Mouse (Mus musculus) midbrain, embryonic 13.5 days (tissue): ENCODE measurements around the gene Gtf2f1. TPM values are rescaled to one million over a fixed set of nuclear protein-coding genes. Genes with fewer than 3 reads are reported as not detected.
"Not testable (repeated sequence)": the region's sequence is repeated elsewhere in the genome, so short reads cannot be mapped to it uniquely, and the experiment has no call there.

Source experiments
- ATAC-seq: fragments of 200-750 bp; cut with Nextera tagmentation; 2 replicates; pipeline ENCODE4 v1.8.0; 2017; ENCODE audit warnings: mild to moderate bottlenecking, moderate TSS enrichment, moderate library complexity
- H3K27ac ChIP-seq: fragments of 300-500 bp; sonication (generic); 2 replicates; pipeline ENCODE4 v1.5.1; 2015; ENCODE audit warnings: inconsistent platforms, mild to moderate bottlenecking, moderate library complexity
- H3K27me3 ChIP-seq: fragments of 300-500 bp; sonication (generic); 2 replicates; pipeline ENCODE4 v1.6.1; 2015; ENCODE audit warnings: mild to moderate bottlenecking, inconsistent platforms
- H3K36me3 ChIP-seq: fragments of 300-500 bp; sonication (generic); 2 replicates; pipeline ENCODE4 v1.6.1; 2015; ENCODE audit warnings: mild to moderate bottlenecking, inconsistent platforms
- H3K4me1 ChIP-seq: fragments of 300-500 bp; sonication (generic); replicated peaks from 2 replicates; pipeline ENCODE4 v1.6.1; 2015; ENCODE audit warnings: inconsistent platforms
- H3K4me2 ChIP-seq: fragments of 300-500 bp; sonication (generic); replicated peaks from 2 replicates; pipeline ENCODE4 v1.6.1; 2015; ENCODE audit warnings: moderate library complexity, mild to moderate bottlenecking, inconsistent platforms
- H3K4me3 ChIP-seq: fragments of 300-500 bp; sonication (generic); replicated peaks from 2 replicates; pipeline ENCODE4 v1.5.1; 2015; ENCODE audit warnings: mild to moderate bottlenecking, inconsistent platforms
- H3K9ac ChIP-seq: fragments of 300-500 bp; sonication (generic); replicated peaks from 2 replicates; pipeline ENCODE4 v1.6.1; 2015; ENCODE audit warnings: mild to moderate bottlenecking, inconsistent platforms
- H3K9me3 ChIP-seq: fragments of 300-500 bp; sonication (generic); 2 replicates; pipeline ENCODE4 v1.6.1; 2016; ENCODE audit warnings: mild to moderate bottlenecking, inconsistent platforms
- WGBS: fragments of 180-500 bp; shearing (Covaris S2); methylation state at CpG from one replicate; pipeline ENCODE4 v1.1.7; 2015; 5-methylcytosine and 5-hydroxymethylcytosine counted together
- polyA plus RNA-seq: library from polyadenylated mRNA; unstranded; fragments of >200 nt; fragmentation: Nextera tagmentation; extraction: Ambion mirVana; gene quantifications from 2 replicates; pipeline ENCODE4 v1.2.1, GENCODE M21; 2015

The Gtf2f1 gene
- 68.0 and 74.8 TPM in 2 replicates for polyA plus RNA-seq

- Histone ChIP-seq H3K9ac (peak within 1 kb of the TSS; percentile 78), H3K36me3 (peaks cover 30% of the 10 kb centered on the region), H3K4me2 (peak within 1 kb of the TSS; percentile 86), H3K27me3 (no peaks in the 10 kb centered on the region), H3K27ac (peak within 1 kb of the TSS; percentile 95), H3K4me3 (peak within 1 kb of the TSS; percentile 66), H3K9me3 (no peaks in the 10 kb centered on the region), H3K4me1 (peaks cover 23% of the 10 kb centered on the region)
- WGBS: under 1% methylated on average over 51 of the region's 51 CpGs
- ATAC-seq: peak; percentile 92
These were observed at the start of gene Gtf2f1, which contains the start of gene Gm17949 for GRCm38 (mm10) chr17:57011236-57012141. Gene Gtf2f1, minus strand, starts transcription at chr17:57011288. Gene Gm17949, plus strand, starts transcription at chr17:57011469.

DNA sequence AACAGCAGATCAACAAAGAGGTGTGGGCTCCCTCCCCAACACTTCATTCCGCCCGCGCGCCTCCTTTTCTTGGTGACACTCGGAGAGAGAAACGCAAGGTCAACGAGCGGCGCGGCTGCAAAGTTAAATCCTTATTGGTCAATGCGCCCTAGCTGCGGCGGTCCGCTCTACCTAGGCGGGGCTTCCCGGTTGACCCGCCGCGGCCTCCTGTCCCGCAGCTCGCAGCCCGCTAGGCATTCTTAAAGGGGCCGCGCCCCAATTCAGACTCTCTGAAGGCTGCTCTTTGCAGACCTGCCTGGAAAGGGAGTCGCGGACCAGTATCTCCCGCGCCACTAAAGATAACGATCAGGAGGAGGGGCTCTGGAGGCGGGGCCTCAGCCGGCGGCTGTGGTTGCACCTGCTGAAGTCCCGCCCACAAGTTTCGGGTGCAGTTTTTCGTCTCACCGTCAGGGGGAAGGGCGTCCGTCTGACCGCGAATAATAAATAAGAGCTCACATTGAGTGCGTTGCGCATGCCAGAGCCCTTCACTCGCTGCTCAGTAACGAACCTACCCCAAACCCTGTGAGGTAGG is 49.2 kb upstream of the Gtf2f1 start:
- Histone ChIP-seq H3K9ac (peak overlapping the region; percentile 85), H3K27ac (peak overlapping the region; percentile 85), H3K4me2 (peak overlapping the region; percentile 74), H3K36me3 (peaks cover 20% of the 10 kb centered on the region), H3K4me1 (peaks cover 29% of the 10 kb centered on the region), H3K9me3 (no peaks in the 10 kb centered on the region), H3K4me3 (peak overlapping the region; percentile 89), H3K27me3 (peaks cover 41% of the 10 kb centered on the region)
- ATAC-seq: peak; percentile 90
- WGBS: 2% methylated on average over 43 of the region's 44 CpGs

DNA sequence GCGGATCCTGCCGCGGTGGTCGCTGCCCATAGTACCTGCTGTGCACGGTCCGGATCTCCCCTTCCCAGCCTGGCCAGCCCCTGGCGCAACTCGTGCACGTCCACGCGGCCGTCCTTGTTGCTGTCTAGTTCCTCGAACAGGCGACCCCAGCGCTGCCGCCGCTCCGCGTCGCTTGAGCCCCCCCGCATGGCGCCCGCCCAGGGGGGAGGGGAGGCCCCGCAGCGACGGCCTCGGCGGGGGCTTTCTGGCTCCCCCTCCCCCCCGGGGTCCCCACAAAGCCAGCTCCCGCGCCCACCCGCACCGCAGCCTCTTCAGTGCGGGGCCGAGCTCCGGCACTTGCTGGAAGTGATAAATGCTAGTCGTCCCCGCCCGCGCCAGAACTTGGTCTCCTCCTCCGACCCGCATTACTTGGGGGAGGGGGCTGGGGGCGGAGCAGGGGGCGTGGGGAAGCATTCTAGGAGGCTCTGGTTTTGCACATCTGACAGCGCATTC is 48.4 kb upstream of the Gtf2f1 start, which contains the start of gene Slc25a23:
Slc25a23 (minus strand) TSS at position 378 of the 492 bp plus-strand sequence.
- peak within 1 kb of the TSS; percentile 74 for H3K4me2 ChIP-seq
- H3K27ac ChIP-seq: peak within 1 kb of the TSS; percentile 85
- H3K4me1 ChIP-seq: peaks cover 29% of the 10 kb centered on the region
- H3K4me3 ChIP-seq: peak within 1 kb of the TSS; percentile 89
- peak; percentile 74 for ATAC-seq
- H3K9ac ChIP-seq: peak within 1 kb of the TSS; percentile 85
- H3K27me3 ChIP-seq: peaks cover 34% of the 10 kb centered on the region
- H3K36me3 ChIP-seq: peaks cover 27% of the 10 kb centered on the region
- under 1% methylated on average over 38 of the region's 45 CpGs for WGBS
- H3K9me3 ChIP-seq: no peaks in the 10 kb centered on the region

GRCm38 (mm10) chr17:57058891-57059485 is 47.9 kb upstream of the Gtf2f1 start, which contains the start of gene Crb3:
Gene Crb3, plus strand, starts transcription at chr17:57059105.
- peak; percentile 28 for ATAC-seq
- H3K4me1 ChIP-seq: peaks cover 29% of the 10 kb centered on the region
- H3K36me3 ChIP-seq: peaks cover 33% of the 10 kb centered on the region
- 1% methylated on average over 20 of the region's 22 CpGs for WGBS
- H3K9me3 ChIP-seq: no peaks in the 10 kb centered on the region
- H3K9ac ChIP-seq: peak within 1 kb of the TSS; percentile 85
- peak within 1 kb of the TSS; percentile 74 for H3K4me2 ChIP-seq
- peak within 1 kb of the TSS; percentile 85 for H3K27ac ChIP-seq
- H3K4me3 ChIP-seq: peak within 1 kb of the TSS; percentile 89
- H3K27me3 ChIP-seq: peaks cover 29% of the 10 kb centered on the region

DNA sequence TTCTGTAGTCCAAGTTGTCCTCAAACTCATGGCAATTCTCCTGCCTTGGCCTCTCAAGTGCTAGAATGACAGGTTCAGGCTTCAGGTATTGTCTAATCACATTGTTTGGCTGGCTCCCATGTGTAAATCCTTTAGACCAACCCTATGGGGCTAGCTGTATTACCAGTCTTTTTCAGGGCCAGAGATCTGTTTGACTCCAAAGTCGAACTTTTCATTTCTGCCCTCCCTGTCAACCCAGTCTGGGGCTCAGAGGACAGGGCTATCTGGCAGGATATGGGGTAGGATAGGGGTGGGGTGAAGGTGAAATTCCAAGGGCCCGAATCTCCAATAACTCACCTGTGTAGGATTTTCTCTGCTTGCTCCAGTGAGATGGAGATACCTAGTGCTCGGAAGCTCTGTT is 45.2 kb upstream of the Gtf2f1 start:
- H3K4me2 ChIP-seq: no peak overlapping the region
- H3K27ac ChIP-seq: no peak overlapping the region
- H3K27me3 ChIP-seq: peaks cover 4% of the 10 kb centered on the region
- peaks cover 60% of the 10 kb centered on the region for H3K36me3 ChIP-seq
- WGBS: 88% methylated on average over 3 of the region's 3 CpGs
- H3K4me3 ChIP-seq: no peak overlapping the region
- H3K4me1 ChIP-seq: peaks cover 18% of the 10 kb centered on the region
- H3K9me3 ChIP-seq: no peaks in the 10 kb centered on the region
- H3K9ac ChIP-seq: no peak overlapping the region
- ATAC-seq: no peak

DNA sequence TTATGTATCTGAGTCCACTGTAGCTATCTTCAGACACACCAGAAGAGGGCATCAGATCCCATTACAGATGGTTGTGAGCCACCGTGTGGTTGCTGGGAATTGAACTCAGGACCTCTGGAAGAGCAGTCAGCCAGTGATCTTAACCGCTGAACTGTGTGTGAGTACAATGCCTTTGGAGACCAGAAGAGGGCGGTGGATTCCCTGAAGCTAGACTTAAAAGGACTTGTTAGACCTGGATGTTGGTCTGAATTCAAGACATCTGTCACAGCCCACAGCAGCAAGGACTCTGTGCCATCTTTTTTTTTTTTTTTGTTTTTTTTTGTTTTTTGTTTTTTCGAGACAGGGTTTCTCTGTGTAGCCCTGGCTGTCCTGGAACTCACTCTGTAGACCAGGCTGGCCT is 40.6 kb upstream of the Gtf2f1 start:
- not testable (repeated sequence) for H3K9me3 ChIP-seq, H3K4me1 ChIP-seq, ATAC-seq, H3K4me3 ChIP-seq, H3K27me3 ChIP-seq, H3K9ac ChIP-seq, H3K27ac ChIP-seq, H3K4me2 ChIP-seq
- peaks cover 92% of the 10 kb centered on the region for H3K36me3 ChIP-seq
- 86% methylated on average over 4 of the region's 4 CpGs for WGBS

GRCm38 (mm10) chr17:57048816-57049215 is 37.7 kb upstream of the Gtf2f1 start:
- Histone ChIP-seq H3K27me3 (no peaks in the 10 kb centered on the region), H3K4me2 (no peak overlapping the region), H3K9me3 (no peaks in the 10 kb centered on the region), H3K9ac (no peak overlapping the region), H3K36me3 (peaks cover 85% of the 10 kb centered on the region), H3K4me1 (no peaks in the 10 kb centered on the region), H3K27ac (no peak overlapping the region), H3K4me3 (no peak overlapping the region)
- 94% methylated on average over 3 of the region's 3 CpGs for WGBS
- ATAC-seq: no peak

- Histone ChIP-seq H3K27ac (no peak overlapping the region), H3K36me3 (peaks cover 71% of the 10 kb centered on the region), H3K9ac (no peak overlapping the region), H3K4me3 (no peak overlapping the region), H3K27me3 (no peaks in the 10 kb centered on the region), H3K9me3 (no peaks in the 10 kb centered on the region), H3K4me2 (no peak overlapping the region), H3K4me1 (no peaks in the 10 kb centered on the region)
- peak; percentile 48 for ATAC-seq
- 41% methylated on average over 5 of the region's 5 CpGs for WGBS
These were observed 36.3 kb upstream of the Gtf2f1 start for GRCm38 (mm10) chr17:57047406-57047805.

DNA sequence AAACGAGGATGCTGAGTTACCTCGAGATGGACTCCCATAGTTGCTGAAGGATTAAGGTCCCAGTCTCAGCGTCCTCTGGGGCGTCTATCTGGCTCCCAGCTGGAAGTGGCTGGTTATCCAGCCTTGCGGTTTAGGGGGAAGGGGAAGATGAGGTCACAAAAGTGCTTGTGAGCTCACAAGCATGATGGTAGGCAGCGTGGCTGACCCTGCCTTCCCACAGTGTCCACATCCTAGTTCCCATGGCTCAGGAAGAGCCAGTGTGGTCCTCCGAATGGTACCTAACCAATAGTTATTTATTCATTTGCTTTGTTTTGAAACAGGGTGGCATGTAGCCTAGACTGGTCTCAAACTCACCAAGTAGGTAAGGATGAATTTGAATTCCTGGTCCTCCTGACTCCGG is 30.5 kb upstream of the Gtf2f1 start, which contains the start of gene Slc25a41:
Slc25a41 (minus strand) TSS at position 101 of the 400 bp plus-strand sequence.
- Histone ChIP-seq H3K36me3 (peaks cover 20% of the 10 kb centered on the region), H3K27ac (no peak within 1 kb of the TSS), H3K9ac (no peak within 1 kb of the TSS), H3K4me1 (no peaks in the 10 kb centered on the region), H3K9me3 (no peaks in the 10 kb centered on the region), H3K4me2 (no peak within 1 kb of the TSS), H3K4me3 (no peak within 1 kb of the TSS), H3K27me3 (peaks cover 15% of the 10 kb centered on the region)
- ATAC-seq: no peak
- WGBS: 76% methylated on average over 8 of the region's 8 CpGs

GRCm38 (mm10) chr17:57038978-57039377 is 27.9 kb upstream of the Gtf2f1 start:
- H3K4me3 ChIP-seq: no peak overlapping the region
- no peak overlapping the region for H3K27ac ChIP-seq
- no peak for ATAC-seq
- H3K36me3 ChIP-seq: no peaks in the 10 kb centered on the region
- H3K4me1 ChIP-seq: no peaks in the 10 kb centered on the region
- WGBS: 43% methylated on average over 8 of the region's 8 CpGs
- H3K4me2 ChIP-seq: no peak overlapping the region
- H3K27me3 ChIP-seq: peaks cover 18% of the 10 kb centered on the region
- H3K9ac ChIP-seq: no peak overlapping the region
- no peaks in the 10 kb centered on the region for H3K9me3 ChIP-seq

DNA sequence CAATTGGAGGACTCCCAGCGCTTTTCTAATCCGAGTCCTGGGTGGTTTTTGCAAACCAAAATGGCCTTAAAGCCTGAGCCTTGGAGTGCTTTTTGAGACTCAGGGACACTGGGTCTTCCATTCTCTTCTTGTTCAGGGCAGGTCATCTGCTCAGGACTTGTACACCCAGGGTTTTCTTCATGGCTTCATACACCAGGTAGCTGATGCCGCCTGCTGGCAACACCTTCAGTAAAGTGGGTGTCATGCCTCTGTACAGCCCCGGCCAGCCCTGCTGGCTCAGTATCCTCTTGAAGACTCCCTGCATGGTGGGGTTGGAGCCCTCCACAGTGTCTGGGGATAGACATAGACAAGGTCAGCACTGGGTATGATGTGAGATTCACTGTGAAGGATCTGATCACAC is 21.8 kb upstream of the Gtf2f1 start:
- peaks cover 22% of the 10 kb centered on the region for H3K4me1 ChIP-seq
- H3K27ac ChIP-seq: no peak overlapping the region
- peaks cover 10% of the 10 kb centered on the region for H3K36me3 ChIP-seq
- no peak for ATAC-seq
- H3K4me3 ChIP-seq: no peak overlapping the region
- no peaks in the 10 kb centered on the region for H3K9me3 ChIP-seq
- peaks cover 6% of the 10 kb centered on the region; the same call in 1 of the 2 replicates for H3K27me3 ChIP-seq
- WGBS: 87% methylated on average over 4 of the region's 4 CpGs
- H3K9ac ChIP-seq: no peak overlapping the region
- H3K4me2 ChIP-seq: peak overlapping the region; percentile 53
